ENCODE assay signal across 19 mouse cellular contexts in genomic region chr1:180464357-180464756, GRCm38 (mm10). TPM values are rescaled to one million over a fixed set of nuclear protein-coding genes. Genes with fewer than 3 reads are reported as not detected.
"Had no signal": no experiment of that assay in that cellular context is flagged by ENCODE, and none has a peak within 500 bp of the region (broad histone marks: within the 10 kb centered on the region; RNA-seq: fewer than 3 reads in every experiment).

No protein-coding gene starts in this region.

- H3K9ac ChIP-seq: intestine, embryonic 15.5 days; kidney, embryonic 15.5 days; liver, embryonic 12.5 days; lung, embryonic 15.5 days; neural tube, embryonic 13.5 days had no signal

- H3K4me1 ChIP-seq: liver, embryonic 12.5 days had no signal

- DNase-seq: kidney, adult 18-20 months; kidney, postnatal 14 days; lung, postnatal 14 days; retina, postnatal 1 day; right cerebral cortex, postnatal 4 days; spleen, adult 18-20 months; thymus, adult 2 months; thymus, postnatal 25 days had no signal

- H3K27me3 ChIP-seq: intestine, embryonic 15.5 days; kidney, embryonic 15.5 days; lung, embryonic 15.5 days; neural tube, embryonic 13.5 days had no signal

- ATAC-seq: intestine, embryonic 15.5 days; liver, embryonic 12.5 days; midbrain, embryonic 16.5 days had no signal

- H3K27ac ChIP-seq: intestine, embryonic 15.5 days; kidney, embryonic 15.5 days; limb, embryonic 10.5 days; liver, embryonic 12.5 days; lung, embryonic 15.5 days; macrophage; neural tube, embryonic 13.5 days had no signal

- H3K36me3 ChIP-seq: intestine, embryonic 15.5 days; kidney, embryonic 15.5 days; limb, embryonic 10.5 days; liver, embryonic 12.5 days; lung, embryonic 15.5 days; neural tube, embryonic 13.5 days had no signal

- H3K9me3 ChIP-seq: intestine, embryonic 15.5 days; kidney, embryonic 15.5 days; limb, embryonic 10.5 days; liver, embryonic 12.5 days; lung, embryonic 15.5 days; neural tube, embryonic 13.5 days had no signal

- H3K4me3 ChIP-seq: intestine, embryonic 15.5 days; kidney, embryonic 15.5 days; limb, embryonic 10.5 days; liver, embryonic 12.5 days; lung, embryonic 15.5 days; megakaryocyte, embryonic 14.5 days; neural tube, embryonic 13.5 days had no signal

- H3K4me2 ChIP-seq: intestine, embryonic 15.5 days; kidney, embryonic 15.5 days; liver, embryonic 12.5 days; lung, embryonic 15.5 days; midbrain, embryonic 11.5 days; neural tube, embryonic 13.5 days had no signal

RNA-seq across cellular contexts. Expression of gene Stum, which starts 18.9 kb away (rescaled TPM):
- polyA plus RNA-seq: liver, embryonic 16.5 days had no signal
